Mouse (Mus musculus) induced T-regulatory cell, adult 2 months (primary cell): ENCODE measurements around the gene Hoxd13.

Experiments
- DNase-seq: peaks from one replicate; pipeline ENCODE4 v3.0.0-alpha.2; 2012; ENCODE audit warnings: low read depth

Hoxd13 gene

DNA sequence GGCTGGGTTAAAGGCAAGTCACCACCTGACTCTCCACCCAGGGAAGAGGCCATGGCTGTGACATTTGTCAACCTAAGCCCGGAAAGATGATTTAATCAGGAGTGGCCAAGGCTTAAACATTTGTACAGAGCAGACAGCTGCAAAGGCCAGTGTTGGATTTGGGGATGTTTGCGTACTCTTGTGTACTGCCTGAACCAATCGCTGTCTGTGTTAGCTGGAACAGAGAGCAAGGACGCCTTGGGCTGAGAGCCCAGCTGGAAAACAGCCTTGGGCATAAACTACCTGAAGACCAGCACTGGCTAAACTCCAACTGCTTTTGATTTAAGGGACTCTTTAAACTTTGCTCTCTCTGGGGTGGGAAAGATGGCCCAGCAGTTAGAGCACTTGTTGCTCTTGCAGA is 40.6 kb downstream of the Hoxd13 start:
- no peak for DNase-seq

DNA sequence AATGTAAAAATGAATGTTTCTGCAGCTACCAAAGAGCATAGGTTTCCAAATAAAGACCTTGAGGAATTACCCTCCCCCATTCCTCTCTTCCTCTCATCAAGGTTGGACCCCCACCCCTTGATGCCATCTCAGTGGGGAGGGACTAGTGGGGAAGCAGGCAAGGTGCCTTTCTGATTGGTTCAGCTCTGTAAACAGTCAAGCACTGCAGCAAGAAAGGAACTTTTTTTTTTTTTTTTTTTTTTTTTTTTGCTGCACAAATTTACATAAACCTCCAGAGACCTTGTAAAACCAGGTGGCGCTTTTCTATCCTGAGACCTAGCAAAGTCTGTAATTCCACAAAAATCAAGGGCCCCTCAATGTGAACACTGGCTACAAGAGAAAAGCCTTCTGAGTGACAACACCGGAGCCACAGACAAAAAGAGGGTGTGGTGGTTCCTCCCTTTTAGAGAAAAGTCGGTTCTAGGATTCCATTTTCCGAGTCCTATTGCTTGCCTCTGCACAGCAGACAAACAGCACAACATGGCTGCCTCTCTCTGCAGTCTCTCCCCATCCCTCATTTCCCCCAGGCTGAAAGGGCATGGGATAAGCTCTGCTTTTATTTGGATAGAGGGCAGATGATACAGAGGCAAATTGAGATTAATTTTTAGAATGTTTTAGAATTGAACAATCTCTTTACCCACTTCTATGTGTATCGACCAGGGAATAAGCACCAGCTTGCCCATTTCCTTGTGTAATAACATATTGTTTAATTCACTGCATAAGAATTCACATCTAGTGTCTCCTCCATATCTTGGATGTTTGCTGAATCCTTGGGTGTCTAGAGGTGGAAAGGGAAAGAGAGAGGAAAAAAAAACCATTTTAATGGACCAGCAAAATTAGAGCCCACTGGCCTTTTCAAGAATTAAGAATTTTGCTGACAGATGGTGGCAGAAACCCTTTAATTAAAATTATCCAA is 41.6 kb downstream of the Hoxd13 start:
- no peak for DNase-seq

DNA sequence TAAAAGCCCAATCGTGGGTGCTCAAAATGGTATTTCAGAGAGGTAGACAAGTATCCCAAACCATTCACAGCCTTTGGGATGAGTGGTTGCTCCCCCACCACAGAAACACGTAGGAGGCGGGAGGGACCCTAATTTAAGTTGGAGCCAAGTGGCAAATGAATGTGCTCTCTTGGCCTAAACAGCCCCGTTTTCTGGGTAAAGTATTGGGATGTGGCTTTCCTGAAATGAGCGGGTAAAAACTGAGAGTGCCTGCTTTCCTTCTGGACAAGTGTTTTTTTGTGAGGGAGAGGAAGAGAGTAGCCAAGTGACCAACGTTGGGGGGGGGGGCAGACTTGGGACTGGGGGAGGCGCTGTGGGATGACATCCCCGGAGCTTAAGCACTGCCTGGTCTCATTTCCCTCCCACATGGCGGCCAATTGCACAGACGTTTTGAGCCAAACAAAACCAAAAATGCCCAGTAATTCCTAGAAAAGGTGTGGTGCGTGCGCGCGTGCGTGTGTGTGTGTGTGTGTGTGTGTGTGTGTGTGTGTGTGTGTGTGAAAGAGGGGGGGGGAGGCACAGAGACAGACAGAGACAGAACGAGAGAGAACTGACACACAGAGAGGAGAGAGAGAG is 42.9 kb downstream of the Hoxd13 start:
- no peak for DNase-seq

DNA sequence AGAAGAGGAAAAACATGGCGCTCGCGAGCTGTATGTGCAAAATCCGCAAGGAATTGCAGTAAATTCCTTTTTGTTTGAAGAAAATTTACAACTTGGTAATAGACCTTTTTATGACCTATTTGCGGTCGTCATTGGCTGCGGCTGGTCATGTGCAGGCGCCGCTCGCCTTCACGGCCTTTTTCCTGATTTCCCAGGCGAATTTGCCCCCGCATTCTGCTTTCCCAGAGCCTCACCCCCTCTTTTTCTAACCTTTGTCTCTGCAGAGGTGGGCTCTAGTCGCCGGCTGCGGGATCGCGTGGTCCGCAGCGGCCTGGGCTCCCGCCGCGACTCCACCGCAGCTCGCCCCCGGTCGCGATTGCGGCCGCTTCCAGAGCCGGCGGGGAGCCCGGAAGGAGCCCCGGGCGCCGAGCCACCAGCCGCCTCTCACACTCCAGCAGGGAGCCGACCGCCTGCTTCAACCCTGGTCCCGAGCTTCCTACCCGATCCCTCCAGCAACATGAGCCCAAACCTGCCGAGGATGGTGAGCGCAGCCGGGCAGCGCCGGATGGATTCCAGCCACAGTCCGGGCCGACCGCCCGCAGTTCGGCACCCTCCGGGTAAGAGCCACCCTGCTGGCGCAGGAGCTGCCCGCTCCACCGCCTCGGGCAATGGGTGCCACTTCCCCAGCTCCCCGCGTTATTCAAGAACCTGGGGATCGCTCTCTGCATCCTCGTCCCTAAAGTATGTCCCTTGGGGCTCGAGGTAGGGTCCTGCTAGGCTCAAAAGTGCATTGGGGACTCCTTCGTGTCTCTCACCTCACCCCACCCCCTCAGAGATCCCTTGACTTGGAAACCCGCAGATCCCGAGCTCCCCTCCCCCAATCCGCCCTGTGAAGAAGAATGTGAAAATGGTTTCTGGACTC is 43.9 kb downstream of the Hoxd13 start, which contains the start of the genes Hoxd3 and Hoxd4:
Gene Hoxd3, plus strand, starts transcription at position 207 of the 901 bp plus-strand sequence.
Gene Hoxd4, plus strand, starts transcription at position 209 of the 901 bp plus-strand sequence.
- DNase-seq = no peak

DNA sequence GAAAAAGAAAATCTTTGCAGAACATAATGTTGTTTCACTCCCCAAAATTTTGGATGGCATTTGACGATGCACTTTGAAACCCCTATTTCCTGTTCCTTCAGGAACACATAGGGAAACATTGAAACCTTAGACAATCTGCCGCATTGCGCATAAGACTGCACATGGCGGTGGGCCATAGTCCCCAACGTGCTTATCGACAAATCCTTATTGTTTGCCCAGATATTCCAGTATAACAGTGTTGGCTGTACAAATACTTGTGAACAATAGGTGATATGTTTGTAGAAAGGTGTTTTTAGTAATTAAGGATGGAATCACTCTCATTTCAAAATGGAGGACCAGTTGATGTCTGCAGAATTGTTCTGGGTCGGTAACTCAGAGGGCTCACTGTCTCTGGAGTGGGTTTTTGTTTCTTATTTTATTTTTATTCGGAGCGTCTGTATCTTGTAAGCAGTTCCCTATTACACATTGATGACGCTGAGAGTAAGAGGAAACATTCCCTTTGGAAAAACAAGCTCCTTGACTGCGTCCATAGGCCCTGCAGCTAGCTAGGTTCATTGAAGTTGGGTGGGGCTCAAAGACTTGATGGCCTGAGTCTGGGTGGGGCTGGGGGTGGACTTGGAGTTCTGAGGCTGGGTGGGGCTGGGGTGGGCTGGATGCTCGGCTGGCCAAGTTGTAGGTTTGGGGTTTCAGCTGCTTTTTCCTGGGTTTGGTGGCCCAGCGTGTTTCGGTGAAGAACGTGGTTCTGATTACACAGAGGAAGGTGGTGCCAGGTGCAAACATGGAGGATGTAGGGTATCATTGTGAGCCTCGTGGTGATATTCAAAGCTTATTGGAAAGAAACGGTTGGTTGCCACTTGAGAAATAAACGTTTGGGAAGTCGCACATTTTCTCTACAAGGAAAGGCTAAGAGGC is 45.4 kb downstream of the Hoxd13 start:
- no peak for DNase-seq

DNA sequence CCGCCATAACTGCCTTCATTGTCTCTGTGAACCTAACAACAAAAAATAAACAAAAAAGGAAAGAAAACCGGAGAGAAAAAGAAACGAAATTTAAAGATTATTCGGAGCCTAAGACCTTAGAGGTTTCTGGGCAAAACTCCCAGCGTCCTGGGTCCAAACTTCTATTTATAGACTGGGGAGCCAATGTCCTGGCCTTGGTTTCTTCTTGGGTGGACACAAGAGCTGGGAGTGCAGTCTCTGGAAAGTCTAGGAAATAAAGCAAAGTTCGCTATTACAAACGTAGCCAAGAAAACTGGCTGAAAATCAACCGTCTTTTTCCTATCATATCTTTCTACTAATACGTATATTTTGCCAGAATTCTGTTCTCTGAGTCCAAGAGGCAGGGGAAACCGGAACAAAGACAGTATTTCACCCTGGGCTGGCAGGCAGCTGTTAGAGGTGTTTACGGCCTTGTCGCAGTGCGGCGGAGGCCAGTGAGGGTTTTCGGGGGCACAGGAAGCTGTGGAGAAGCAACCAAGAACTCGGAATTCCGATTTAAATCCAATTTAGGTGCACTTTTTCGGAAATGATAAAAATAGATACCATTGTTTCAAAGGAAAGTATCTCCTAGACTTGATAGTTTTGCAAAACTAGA is 46.2 kb downstream of the Hoxd13 start:
- no peak for DNase-seq

DNA sequence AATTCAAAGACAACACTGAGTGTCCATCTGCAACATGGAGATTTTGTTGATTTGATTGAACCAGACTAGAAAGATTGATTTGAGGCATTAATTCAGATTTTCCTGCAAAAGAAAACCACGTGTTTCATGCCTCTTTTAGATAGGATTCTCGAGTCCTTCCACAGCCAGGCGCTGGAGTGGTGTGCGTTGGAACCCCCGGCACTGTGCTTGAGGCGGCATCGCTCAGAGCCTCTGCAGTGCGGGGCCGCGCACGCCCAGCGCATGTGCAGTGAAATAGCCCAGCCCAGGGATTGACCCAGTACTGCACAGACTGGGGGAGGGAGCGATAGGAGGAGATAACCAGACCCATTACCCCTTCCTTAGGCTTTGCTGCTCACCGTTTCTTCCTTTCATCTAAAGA is 46.8 kb downstream of the Hoxd13 start:
- no peak for DNase-seq

DNA sequence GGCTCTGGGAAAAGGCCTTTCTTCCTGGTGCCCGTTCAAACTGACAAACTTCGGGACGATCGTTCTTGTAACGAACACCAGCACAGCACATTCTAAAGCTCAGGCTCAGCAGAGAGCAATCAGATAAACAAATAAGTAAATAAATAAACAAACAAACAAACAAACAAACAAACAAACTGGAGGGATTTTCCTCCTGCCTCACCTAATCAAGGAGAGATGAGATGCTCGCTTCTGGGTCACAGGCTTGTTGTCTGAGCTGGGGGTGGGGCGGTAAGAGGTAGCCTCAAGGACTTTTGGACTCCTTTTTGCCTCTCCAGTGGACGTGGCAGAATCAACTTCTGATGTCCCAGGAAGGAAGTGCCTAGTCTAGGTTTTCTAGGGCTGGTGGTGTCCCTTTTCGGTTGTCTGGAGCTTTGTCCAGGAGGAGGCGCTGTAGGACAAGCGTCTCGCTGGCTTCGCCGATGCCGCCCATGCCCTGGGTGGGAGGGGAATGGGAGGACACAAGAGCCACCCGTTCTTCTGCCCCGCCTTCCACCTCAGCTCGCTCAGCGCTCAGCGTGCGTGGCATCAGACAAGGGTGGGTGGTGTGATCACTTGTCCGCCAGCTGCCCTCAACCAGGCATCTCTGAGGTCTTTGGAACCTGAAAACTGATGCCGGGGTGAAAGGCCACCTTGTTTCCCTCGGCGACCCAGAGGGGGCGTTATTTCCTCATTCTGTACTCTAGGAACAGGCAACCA is 47.6 kb downstream of the Hoxd13 start:
- DNase-seq = peak; percentile 82

DNA sequence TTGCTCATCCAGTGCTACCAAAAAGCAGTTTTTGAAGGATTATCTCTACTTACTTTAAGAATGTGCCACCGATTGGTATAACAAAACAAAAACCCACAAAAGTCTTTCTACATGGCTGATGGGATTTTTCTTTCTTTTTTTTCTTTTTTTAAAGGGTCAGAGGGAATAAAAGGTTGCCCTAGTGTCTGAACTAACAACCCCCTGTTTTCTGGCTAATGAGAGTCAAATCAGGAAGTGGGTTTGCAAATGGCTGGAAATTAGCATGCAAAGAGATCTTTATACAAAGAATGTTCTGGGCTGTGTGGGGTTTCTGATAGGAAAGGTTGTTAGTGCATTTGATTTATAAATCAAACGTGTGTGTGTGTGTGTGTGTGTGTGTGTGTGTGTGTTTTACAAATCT is 52.3 kb downstream of the Hoxd13 start:
- DNase-seq = no peak

DNA sequence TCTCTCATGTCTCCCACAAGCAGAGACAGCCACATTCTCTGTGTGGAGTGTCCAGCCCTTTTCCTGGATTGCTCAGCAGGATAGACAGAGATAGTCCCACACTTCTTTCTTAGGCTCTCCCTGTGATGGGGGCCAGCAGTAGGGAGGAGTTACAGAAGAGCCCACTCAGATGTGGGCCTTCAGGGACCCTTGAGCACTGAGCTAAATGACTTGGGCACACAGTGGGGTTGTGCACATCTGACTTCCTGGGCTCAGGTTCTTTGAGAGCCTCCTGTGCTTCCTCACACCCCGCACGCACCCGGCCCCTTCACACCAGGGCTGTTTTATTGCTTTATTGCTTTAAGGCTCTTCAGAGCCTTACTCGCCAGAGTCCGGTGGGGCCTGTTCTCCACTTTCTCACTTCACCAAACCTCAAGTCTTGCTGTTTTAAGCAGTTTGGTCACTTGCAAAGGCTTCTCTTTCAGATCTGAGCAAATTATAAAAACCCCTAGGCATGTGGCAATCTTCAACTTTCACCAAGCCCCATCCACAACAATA is 52.9 kb downstream of the Hoxd13 start:
- no peak for DNase-seq
